Mouse (Mus musculus): ENCODE measurements at regions not wholly inside any gene's neighbourhood (a gene's known extent, or its start where the extent isn't known, plus 50 kb on each side); places are given as distances from the start of the nearest gene placed in this dataset.

- Histone ChIP-seq H3K9ac (ENCODE audit: low read depth, low read length) (no peak overlapping the region), H3K27ac (ENCODE audit: low read depth, low read length) (no peak overlapping the region), H3K4me1 (ENCODE audit: control insufficient read depth, insufficient read depth, low read length) (no peaks in the 10 kb centered on the region), H3K27me3 (ENCODE audit: control insufficient read depth, insufficient read depth, low read length) (no peaks in the 10 kb centered on the region), H3K4me2 (replicated peaks; ENCODE audit: low read depth, low read length) (no peak overlapping the region), H3K36me3 (ENCODE audit: control insufficient read depth, insufficient read depth, low read length) (no peaks in the 10 kb centered on the region), H3K9me3 (ENCODE audit: control insufficient read depth, low read length) (no peaks in the 10 kb centered on the region), H3K4me3 (ENCODE audit: low read length) (no peak overlapping the region)
- no peak for ATAC-seq (ENCODE audit: low FRiP score, low TSS enrichment)
These were observed 653.3 kb upstream of the Fam98a start for GRCm38 (mm10) chr17:76205082-76205481.

- Histone ChIP-seq H3K9ac (ENCODE audit: low read depth, low read length) (no peak overlapping the region), H3K36me3 (ENCODE audit: control insufficient read depth, insufficient read depth, low read length) (no peaks in the 10 kb centered on the region), H3K4me2 (replicated peaks; ENCODE audit: low read depth, low read length) (no peak overlapping the region), H3K27me3 (ENCODE audit: control insufficient read depth, insufficient read depth, low read length) (no peaks in the 10 kb centered on the region), H3K4me1 (ENCODE audit: control insufficient read depth, insufficient read depth, low read length) (no peaks in the 10 kb centered on the region), H3K9me3 (ENCODE audit: control insufficient read depth, low read length) (no peaks in the 10 kb centered on the region), H3K4me3 (ENCODE audit: low read length) (no peak overlapping the region), H3K27ac (ENCODE audit: low read depth, low read length) (no peak overlapping the region)
- ATAC-seq (ENCODE audit: low FRiP score, low TSS enrichment), result no peak
- 70% methylated on average over 2 of the region's 2 CpGs for WGBS
These were observed 633.1 kb upstream of the Fam98a start for GRCm38 (mm10) chr17:76184813-76185212.

- ATAC-seq (ENCODE audit: low FRiP score, low TSS enrichment), result no peak
- no peak overlapping the region for H3K27ac ChIP-seq (ENCODE audit: low read depth, low read length)
These were observed 585.1 kb upstream of the Fam98a start for GRCm38 (mm10) chr17:76136660-76137495.

GRCm38 (mm10) chr17:76134030-76134429 is 582.3 kb upstream of the Fam98a start:
- Histone ChIP-seq H3K36me3 (ENCODE audit: control insufficient read depth, insufficient read depth, low read length) (no peaks in the 10 kb centered on the region), H3K9me3 (ENCODE audit: control insufficient read depth, low read length) (no peaks in the 10 kb centered on the region), H3K4me1 (ENCODE audit: control insufficient read depth, insufficient read depth, low read length) (no peaks in the 10 kb centered on the region), H3K27ac (ENCODE audit: low read depth, low read length) (no peak overlapping the region), H3K27me3 (ENCODE audit: control insufficient read depth, insufficient read depth, low read length) (no peaks in the 10 kb centered on the region), H3K4me2 (replicated peaks; ENCODE audit: low read depth, low read length) (no peak overlapping the region), H3K9ac (ENCODE audit: low read depth, low read length) (no peak overlapping the region), H3K4me3 (ENCODE audit: low read length) (no peak overlapping the region)
- ATAC-seq (ENCODE audit: low FRiP score, low TSS enrichment), result no peak
- 72% methylated on average over 3 of the region's 3 CpGs for WGBS

More at GRCm38 (mm10) chr17:76136660-76137495, 585.1 kb upstream of the Fam98a start:
- H3K4me1 ChIP-seq (ENCODE audit: control insufficient read depth, insufficient read depth, low read length), result no peaks in the 10 kb centered on the region
- H3K9me3 ChIP-seq (ENCODE audit: control insufficient read depth, low read length), result no peaks in the 10 kb centered on the region
- no peak overlapping the region for H3K4me2 ChIP-seq (replicated peaks; ENCODE audit: low read depth, low read length)
- no peaks in the 10 kb centered on the region for H3K36me3 ChIP-seq (ENCODE audit: control insufficient read depth, insufficient read depth, low read length)
- H3K27me3 ChIP-seq (ENCODE audit: control insufficient read depth, insufficient read depth, low read length), result no peaks in the 10 kb centered on the region
- H3K9ac ChIP-seq (ENCODE audit: low read depth, low read length), result no peak overlapping the region
- H3K4me3 ChIP-seq (ENCODE audit: low read length), result no peak overlapping the region

- Histone ChIP-seq H3K4me2 (replicated peaks; ENCODE audit: low read depth, low read length) (no peak overlapping the region), H3K36me3 (ENCODE audit: control insufficient read depth, insufficient read depth, low read length) (no peaks in the 10 kb centered on the region), H3K4me1 (ENCODE audit: control insufficient read depth, insufficient read depth, low read length) (no peaks in the 10 kb centered on the region), H3K9ac (ENCODE audit: low read depth, low read length) (no peak overlapping the region), H3K4me3 (ENCODE audit: low read length) (no peak overlapping the region), H3K27ac (ENCODE audit: low read depth, low read length) (no peak overlapping the region), H3K27me3 (ENCODE audit: control insufficient read depth, insufficient read depth, low read length) (no peaks in the 10 kb centered on the region), H3K9me3 (ENCODE audit: control insufficient read depth, low read length) (no peaks in the 10 kb centered on the region)
- 93% methylated on average over 5 of the region's 5 CpGs for WGBS
- no peak for ATAC-seq (ENCODE audit: low FRiP score, low TSS enrichment)
These were observed 573.5 kb upstream of the Fam98a start for GRCm38 (mm10) chr17:76125260-76125659.

- H3K27ac ChIP-seq (ENCODE audit: low read depth, low read length), result no peak overlapping the region
- 71% methylated on average over 9 of the region's 9 CpGs for WGBS
- H3K9me3 ChIP-seq (ENCODE audit: control insufficient read depth, low read length), result no peaks in the 10 kb centered on the region
- H3K4me2 ChIP-seq (replicated peaks; ENCODE audit: low read depth, low read length), result no peak overlapping the region
- H3K36me3 ChIP-seq (ENCODE audit: control insufficient read depth, insufficient read depth, low read length), result no peaks in the 10 kb centered on the region
- no peak for ATAC-seq (ENCODE audit: low FRiP score, low TSS enrichment)
- H3K27me3 ChIP-seq (ENCODE audit: control insufficient read depth, insufficient read depth, low read length), result no peaks in the 10 kb centered on the region
- no peak overlapping the region for H3K4me3 ChIP-seq (ENCODE audit: low read length)
- H3K9ac ChIP-seq (ENCODE audit: low read depth, low read length), result no peak overlapping the region
- no peaks in the 10 kb centered on the region for H3K4me1 ChIP-seq (ENCODE audit: control insufficient read depth, insufficient read depth, low read length)
These were observed 559.8 kb upstream of the Fam98a start for GRCm38 (mm10) chr17:76111315-76112195.

GRCm38 (mm10) chr17:76110856-76111255 is 559.1 kb upstream of the Fam98a start:
- H3K4me1 ChIP-seq (ENCODE audit: control insufficient read depth, insufficient read depth, low read length), result no peaks in the 10 kb centered on the region
- H3K4me2 ChIP-seq (replicated peaks; ENCODE audit: low read depth, low read length), result no peak overlapping the region
- H3K4me3 ChIP-seq (ENCODE audit: low read length), result no peak overlapping the region
- no peak overlapping the region for H3K27ac ChIP-seq (ENCODE audit: low read depth, low read length)
- no peaks in the 10 kb centered on the region for H3K27me3 ChIP-seq (ENCODE audit: control insufficient read depth, insufficient read depth, low read length)
- no peaks in the 10 kb centered on the region for H3K9me3 ChIP-seq (ENCODE audit: control insufficient read depth, low read length)
- WGBS, result 91% methylated on average over 1 of the region's 1 CpGs
- no peak overlapping the region for H3K9ac ChIP-seq (ENCODE audit: low read depth, low read length)
- no peak for ATAC-seq (ENCODE audit: low FRiP score, low TSS enrichment)
- H3K36me3 ChIP-seq (ENCODE audit: control insufficient read depth, insufficient read depth, low read length), result no peaks in the 10 kb centered on the region

- WGBS, result 90% methylated on average over 3 of the region's 3 CpGs
- no peak for ATAC-seq (ENCODE audit: low FRiP score, low TSS enrichment)
- H3K9me3 ChIP-seq (ENCODE audit: control insufficient read depth, low read length), result no peaks in the 10 kb centered on the region
- H3K4me2 ChIP-seq (replicated peaks; ENCODE audit: low read depth, low read length), result no peak overlapping the region
- no peak overlapping the region for H3K9ac ChIP-seq (ENCODE audit: low read depth, low read length)
- H3K27me3 ChIP-seq (ENCODE audit: control insufficient read depth, insufficient read depth, low read length), result no peaks in the 10 kb centered on the region
- H3K4me1 ChIP-seq (ENCODE audit: control insufficient read depth, insufficient read depth, low read length), result no peaks in the 10 kb centered on the region
- H3K27ac ChIP-seq (ENCODE audit: low read depth, low read length), result no peak overlapping the region
- H3K4me3 ChIP-seq (ENCODE audit: low read length), result no peak overlapping the region
- no peaks in the 10 kb centered on the region for H3K36me3 ChIP-seq (ENCODE audit: control insufficient read depth, insufficient read depth, low read length)
These were observed 531.8 kb upstream of the Fam98a start for GRCm38 (mm10) chr17:76083536-76083935.

GRCm38 (mm10) chr17:76081780-76082179 is 530.0 kb upstream of the Fam98a start:
- Histone ChIP-seq H3K27ac (ENCODE audit: low read depth, low read length) (no peak overlapping the region), H3K36me3 (ENCODE audit: control insufficient read depth, insufficient read depth, low read length) (no peaks in the 10 kb centered on the region), H3K4me2 (replicated peaks; ENCODE audit: low read depth, low read length) (no peak overlapping the region), H3K4me3 (ENCODE audit: low read length) (no peak overlapping the region), H3K9ac (ENCODE audit: low read depth, low read length) (no peak overlapping the region), H3K27me3 (ENCODE audit: control insufficient read depth, insufficient read depth, low read length) (no peaks in the 10 kb centered on the region), H3K9me3 (ENCODE audit: control insufficient read depth, low read length) (no peaks in the 10 kb centered on the region), H3K4me1 (ENCODE audit: control insufficient read depth, insufficient read depth, low read length) (no peaks in the 10 kb centered on the region)
- WGBS, result 82% methylated on average over 2 of the region's 2 CpGs
- ATAC-seq (ENCODE audit: low FRiP score, low TSS enrichment), result no peak

Measured in kidney, embryonic 14.5 days (tissue).